Mouse (Mus musculus) cerebellum, postnatal 10 days (tissue): ENCODE data around the gene Tekt4.

Experiments used
- DNase-seq, 2 experiments: peaks; one replicate each; pipeline ENCODE4 v3.0.0; 2021; ENCODE audit warnings: mixed read lengths in 2 of 2

The Tekt4 gene

DNA sequence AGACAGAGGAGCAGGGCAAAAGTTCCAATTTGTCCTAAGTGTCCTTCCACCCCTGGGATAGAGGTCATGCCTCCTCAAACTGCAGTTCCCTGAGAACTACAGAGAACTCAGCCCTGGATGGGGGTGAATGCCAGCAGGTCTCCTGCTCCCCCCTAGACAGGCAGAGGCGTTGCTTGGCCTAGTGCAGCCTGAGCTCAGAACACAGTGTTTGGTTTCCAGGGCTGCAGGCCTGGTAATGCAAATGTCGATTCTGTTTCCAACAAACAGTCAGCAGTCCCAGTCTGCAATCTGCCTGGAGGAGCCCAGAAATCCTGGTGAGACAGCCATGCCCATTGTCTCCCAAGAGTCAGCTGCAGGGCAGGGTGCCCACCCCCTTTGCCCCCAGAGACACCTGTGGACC, at the start of gene Tekt4:
TSS of gene Tekt4 (plus strand) at position 344 of the 400 bp plus-strand sequence.
- no peak for DNase-seq

DNA sequence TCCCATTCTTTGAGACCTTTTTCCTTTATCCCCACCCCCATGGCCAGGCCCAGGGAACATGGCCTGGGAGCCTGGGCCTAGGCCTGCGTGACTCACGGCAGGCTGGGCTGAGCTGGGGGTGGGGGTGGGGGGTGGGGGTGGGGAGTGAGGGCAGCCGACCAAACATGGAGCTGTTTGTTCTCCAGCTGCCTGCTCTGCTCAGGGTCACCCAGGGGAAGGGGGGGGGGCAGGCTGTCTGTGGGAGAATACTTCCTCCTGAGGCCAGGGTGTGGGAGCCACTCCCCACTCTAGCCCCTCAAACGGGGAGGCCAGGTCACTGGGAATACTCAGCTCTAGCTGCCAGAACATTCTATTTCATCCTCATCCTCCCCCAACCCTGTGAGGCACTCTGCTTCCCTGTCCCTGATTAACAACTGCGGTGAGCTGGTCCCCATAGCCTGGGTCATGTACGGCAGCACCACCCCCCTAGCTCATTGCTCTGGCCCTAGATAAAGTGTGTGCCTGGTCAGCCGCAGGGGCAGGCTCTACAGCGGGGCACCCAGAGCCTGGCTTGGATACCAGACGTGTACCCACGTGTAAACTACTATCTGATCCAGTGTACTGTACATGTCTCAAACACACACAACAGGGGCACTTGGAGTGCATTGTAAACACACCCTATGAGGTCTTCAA, 49.1 kb upstream of the Tekt4 start:
- no peak for DNase-seq

- DNase-seq, result peak; percentile 59 to 65
These were observed 48.4 kb upstream of the Tekt4 start for GRCm38 (mm10) chr17:25406011-25406441.

- DNase-seq, result peak in 1 of 2 experiments; percentile 36
These were observed 47.1 kb upstream of the Tekt4 start for GRCm38 (mm10) chr17:25407352-25407751.

DNA sequence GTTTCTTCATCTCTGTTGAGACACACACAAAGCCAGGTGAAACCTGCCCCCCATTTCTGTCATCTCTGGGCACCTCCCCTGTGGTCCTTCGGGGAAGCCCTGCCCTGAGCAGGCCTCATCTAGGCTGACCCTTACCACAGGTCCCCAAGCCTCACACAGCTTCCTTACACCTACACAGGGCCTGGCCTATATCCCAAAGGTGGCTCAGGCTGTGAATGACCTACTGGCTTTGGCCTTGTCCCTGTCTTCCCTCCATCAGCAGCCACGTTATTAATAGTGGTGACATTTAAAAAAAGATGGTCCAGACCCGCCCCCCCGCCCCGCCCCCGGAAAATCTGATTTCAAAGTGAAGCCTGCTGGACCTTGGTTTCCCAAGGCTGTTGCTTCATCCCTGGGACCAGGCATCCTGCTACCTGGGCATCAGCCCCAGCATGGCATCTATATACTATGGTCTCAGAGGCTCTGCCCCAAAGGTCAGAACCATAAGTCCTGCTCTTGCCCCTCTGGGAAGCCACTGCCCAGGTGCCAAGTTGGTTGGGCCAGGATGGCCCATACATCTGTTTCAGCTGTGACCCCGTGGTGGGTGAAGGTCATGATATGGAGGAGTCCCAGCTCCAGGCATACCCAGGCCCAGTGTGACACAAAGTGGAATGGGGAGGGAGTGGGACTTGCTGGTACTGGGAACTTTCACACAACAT, 46.0 kb upstream of the Tekt4 start:
- DNase-seq, result no peak

GRCm38 (mm10) chr17:25409621-25410020, 44.8 kb upstream of the Tekt4 start:
- DNase-seq, result no peak

- DNase-seq, result no peak
These were observed 44.2 kb upstream of the Tekt4 start for GRCm38 (mm10) chr17:25410180-25410579.

GRCm38 (mm10) chr17:25410786-25411185, 43.6 kb upstream of the Tekt4 start:
- DNase-seq, result peak; percentile 71 to 82

GRCm38 (mm10) chr17:25411251-25411650, 43.2 kb upstream of the Tekt4 start:
- no peak for DNase-seq

GRCm38 (mm10) chr17:25414209-25414608, 40.2 kb upstream of the Tekt4 start:
- no peak for DNase-seq

DNA sequence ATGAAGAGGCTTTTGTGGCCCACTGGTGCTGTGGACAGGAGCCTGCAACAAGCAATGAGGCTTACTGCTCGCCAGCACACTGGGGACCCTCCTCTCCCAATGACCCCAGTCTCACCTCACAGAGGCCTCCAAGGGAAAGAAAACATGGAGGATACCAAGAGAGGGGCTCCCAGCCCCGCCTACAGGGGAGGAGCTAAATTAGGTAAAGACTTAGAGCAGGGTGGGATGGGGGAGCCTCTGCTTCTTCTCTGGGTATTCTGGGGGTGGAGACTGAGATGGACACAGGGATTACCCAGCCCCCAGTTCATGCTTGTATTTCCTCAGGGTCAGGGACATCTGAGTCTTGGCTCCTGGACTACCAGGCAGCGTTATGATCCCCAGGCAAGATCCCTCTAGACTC, 39.5 kb upstream of the Tekt4 start:
- no peak for DNase-seq

GRCm38 (mm10) chr17:25415421-25415913, 38.9 kb upstream of the Tekt4 start:
- DNase-seq, result peak in 1 of 2 experiments; percentile 67

DNA sequence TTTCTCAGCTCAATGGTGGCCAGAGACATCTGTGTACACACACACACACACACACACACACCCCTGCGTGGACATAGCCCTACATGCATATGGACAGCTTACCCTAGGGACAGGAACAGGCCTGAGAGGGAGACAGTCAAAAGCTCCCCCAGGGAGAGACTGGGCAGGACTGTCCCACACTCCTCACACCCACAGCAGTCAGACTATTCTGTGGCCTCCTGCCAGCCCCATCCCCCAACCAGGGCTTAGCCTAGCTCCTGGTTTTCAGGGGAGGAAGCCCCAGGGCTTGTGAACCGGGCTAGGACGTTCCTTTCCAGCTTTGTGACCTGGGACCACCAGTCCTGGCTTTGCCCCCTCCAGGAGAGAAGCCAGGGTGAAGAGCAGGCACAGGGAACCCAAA, 38.2 kb upstream of the Tekt4 start:
- peak; percentile 68 to 72 for DNase-seq

GRCm38 (mm10) chr17:25417990-25418389, 36.4 kb upstream of the Tekt4 start:
- DNase-seq, result no peak

- DNase-seq, result no peak
These were observed 35.5 kb upstream of the Tekt4 start for GRCm38 (mm10) chr17:25418926-25419325.

GRCm38 (mm10) chr17:25420998-25421397, 33.4 kb upstream of the Tekt4 start:
- DNase-seq, result no peak

- peak in 1 of 2 experiments; percentile 43 for DNase-seq
These were observed 29.8 kb upstream of the Tekt4 start for GRCm38 (mm10) chr17:25424526-25425080.

- peak; percentile 70 to 80 for DNase-seq
These were observed 28.4 kb upstream of the Tekt4 start for GRCm38 (mm10) chr17:25425996-25426395.

DNA sequence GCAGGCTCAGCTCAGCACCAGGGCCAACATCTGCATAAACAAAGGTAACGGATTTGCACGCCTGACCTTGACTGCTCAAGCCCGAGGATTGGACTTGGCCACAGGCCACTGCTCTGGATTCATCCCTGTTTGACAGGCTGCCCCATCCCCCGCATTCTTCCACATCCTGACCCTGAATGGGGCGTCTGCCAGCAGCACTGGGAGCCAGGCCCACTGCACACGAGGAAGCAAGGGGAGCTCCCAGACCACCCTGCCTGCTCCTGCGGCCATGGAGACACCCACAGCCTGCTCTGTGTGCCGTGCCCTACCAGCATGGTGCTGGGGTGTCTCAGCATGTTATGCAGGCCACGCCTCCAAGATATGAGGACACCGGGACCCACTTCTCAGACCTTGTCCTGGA, 27.0 kb upstream of the Tekt4 start:
- DNase-seq, result peak; percentile 65 to 76

- no peak for DNase-seq
These were observed 25.2 kb upstream of the Tekt4 start for GRCm38 (mm10) chr17:25429240-25429639.

GRCm38 (mm10) chr17:25429886-25430285, 24.5 kb upstream of the Tekt4 start:
- DNase-seq, result no peak

DNA sequence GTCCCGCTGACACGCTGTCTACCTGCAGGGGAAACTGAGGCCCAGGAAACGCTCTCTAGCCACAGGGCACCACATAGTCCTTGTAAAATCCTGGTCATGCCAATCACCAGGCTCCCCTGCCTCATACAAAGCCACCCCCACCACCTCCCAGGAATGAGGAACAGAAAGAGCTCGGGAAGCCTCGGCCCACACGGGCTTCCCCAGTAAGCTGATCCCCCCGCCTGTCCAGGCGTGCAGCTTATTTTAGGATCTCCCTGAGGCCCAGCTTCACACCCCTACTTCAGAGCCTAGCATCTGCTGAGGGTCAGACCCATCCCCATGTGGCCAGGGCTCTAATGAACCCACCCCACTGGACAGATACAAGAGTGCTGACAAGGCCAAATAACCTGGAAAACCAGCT, 23.9 kb upstream of the Tekt4 start:
- no peak for DNase-seq

- peak; percentile 51 to 52 for DNase-seq
These were observed 21.8 kb upstream of the Tekt4 start for GRCm38 (mm10) chr17:25432433-25433181.
